Mouse (Mus musculus): ENCODE data around the gene Pycr2. TPM values are rescaled to one million over a fixed set of nuclear protein-coding genes. Genes with fewer than 3 reads are reported as not detected.

Pycr2 gene
- polyA plus RNA-seq, 1 experiment from 2014 or later = 42.1 TPM

- H3K27ac ChIP-seq = peak within 1 kb of the TSS; percentile 89
- peaks cover 8% of the 10 kb centered on the region; the same call in 1 of the 2 replicates for H3K27me3 ChIP-seq
- no peaks in the 10 kb centered on the region for H3K9me3 ChIP-seq (replicated peaks)
- peak within 1 kb of the TSS; percentile 85 for H3K4me3 ChIP-seq
- WGBS = under 1% methylated on average over 73 of the region's 73 CpGs
- H3K4me2 ChIP-seq = peak within 1 kb of the TSS; percentile 95
- ATAC-seq (replicated peaks; ENCODE audit: insufficient number of reproducible peaks, insufficient read depth, low FRiP score, low read depth) = peak; percentile 63
- H3K4me1 ChIP-seq (replicated peaks) = peaks cover 48% of the 10 kb centered on the region
- H3K9ac ChIP-seq = peak within 1 kb of the TSS; percentile 78
- H3K36me3 ChIP-seq = peaks cover under 1% of the 10 kb centered on the region; the same call in 1 of the 2 replicates
These were observed 38.3 kb downstream of the Pycr2 start, which contains the start of gene Tmem63a for GRCm38 (mm10) chr1:180942166-180943031. TSS of gene Tmem63a (plus strand) at chr1:180942344.

GRCm38 (mm10) chr1:180943032-180943644 lies 39.0 kb downstream of the Pycr2 start:
- peaks cover 48% of the 10 kb centered on the region for H3K4me1 ChIP-seq (replicated peaks)
- peak overlapping the region; percentile 78 for H3K9ac ChIP-seq
- H3K36me3 ChIP-seq = peaks cover 7% of the 10 kb centered on the region
- H3K9me3 ChIP-seq (replicated peaks) = no peaks in the 10 kb centered on the region
- H3K27me3 ChIP-seq = 0 out of 2 replicates have a peak, but pooled peaks cover under 1% of the 10 kb centered on the region
- H3K4me2 ChIP-seq = peak overlapping the region; percentile 95
- H3K27ac ChIP-seq = peak overlapping the region; percentile 89
- peak overlapping the region; percentile 85 for H3K4me3 ChIP-seq
- WGBS = 39% methylated on average over 11 of the region's 11 CpGs
- ATAC-seq (replicated peaks; ENCODE audit: insufficient number of reproducible peaks, insufficient read depth, low FRiP score, low read depth) = no peak

GRCm38 (mm10) chr1:180943896-180944295 lies 39.8 kb downstream of the Pycr2 start:
- H3K9me3 ChIP-seq (replicated peaks) = no peaks in the 10 kb centered on the region
- peaks cover 14% of the 10 kb centered on the region for H3K36me3 ChIP-seq
- 65% methylated on average over 1 of the region's 1 CpGs for WGBS
- no peak for ATAC-seq (replicated peaks; ENCODE audit: insufficient number of reproducible peaks, insufficient read depth, low FRiP score, low read depth)
- H3K9ac ChIP-seq = no peak overlapping the region
- H3K4me3 ChIP-seq = no peak overlapping the region
- H3K27me3 ChIP-seq = no peaks in the 10 kb centered on the region
- no peak overlapping the region for H3K4me2 ChIP-seq
- peaks cover 48% of the 10 kb centered on the region for H3K4me1 ChIP-seq (replicated peaks)
- 0 out of 2 replicates have a peak overlapping the region, but pooled peaks have one; percentile 57 for H3K27ac ChIP-seq

GRCm38 (mm10) chr1:180944553-180944952 lies 40.5 kb downstream of the Pycr2 start:
- H3K9ac ChIP-seq = no peak overlapping the region
- 71% methylated on average over 4 of the region's 4 CpGs for WGBS

GRCm38 (mm10) chr1:180945001-180945980 lies 41.2 kb downstream of the Pycr2 start:
- H3K27me3 ChIP-seq = no peaks in the 10 kb centered on the region
- peak; percentile 72 for ATAC-seq (replicated peaks; ENCODE audit: insufficient number of reproducible peaks, insufficient read depth, low FRiP score, low read depth)
- peaks cover 48% of the 10 kb centered on the region for H3K4me1 ChIP-seq (replicated peaks)
- peak overlapping the region; percentile 47 for H3K4me2 ChIP-seq
- H3K27ac ChIP-seq = peak overlapping the region; percentile 57
- H3K9ac ChIP-seq = peak overlapping the region; percentile 15; the same call in 1 of the 2 replicates
- no peak overlapping the region; the same call in 1 of the 2 replicates for H3K4me3 ChIP-seq
- peaks cover 28% of the 10 kb centered on the region for H3K36me3 ChIP-seq
- 34% methylated on average over 20 of the region's 20 CpGs for WGBS
- H3K9me3 ChIP-seq (replicated peaks) = no peaks in the 10 kb centered on the region

More at GRCm38 (mm10) chr1:180944553-180944952, 40.5 kb downstream of the Pycr2 start:
- ATAC-seq (replicated peaks; ENCODE audit: insufficient number of reproducible peaks, insufficient read depth, low FRiP score, low read depth) = no peak
- Histone ChIP-seq H3K27ac (peak overlapping the region; percentile 57; the same call in 1 of the 2 replicates), H3K4me1 (replicated peaks) (peaks cover 48% of the 10 kb centered on the region), H3K4me2 (no peak overlapping the region), H3K4me3 (no peak overlapping the region), H3K27me3 (no peaks in the 10 kb centered on the region), H3K36me3 (peaks cover 21% of the 10 kb centered on the region), H3K9me3 (replicated peaks) (no peaks in the 10 kb centered on the region)

- H3K9ac ChIP-seq = no peak overlapping the region
- ATAC-seq (replicated peaks; ENCODE audit: insufficient number of reproducible peaks, insufficient read depth, low FRiP score, low read depth) = no peak
- H3K4me3 ChIP-seq = no peak overlapping the region
- H3K36me3 ChIP-seq = peaks cover 32% of the 10 kb centered on the region
- H3K27me3 ChIP-seq = no peaks in the 10 kb centered on the region
- no peak overlapping the region for H3K4me2 ChIP-seq
- WGBS = 71% methylated on average over 6 of the region's 6 CpGs
- peaks cover 41% of the 10 kb centered on the region for H3K4me1 ChIP-seq (replicated peaks)
- H3K9me3 ChIP-seq (replicated peaks) = no peaks in the 10 kb centered on the region
- H3K27ac ChIP-seq = no peak overlapping the region
These were observed 42.4 kb downstream of the Pycr2 start for GRCm38 (mm10) chr1:180946448-180946847.

- no peak overlapping the region for H3K27ac ChIP-seq
- H3K9ac ChIP-seq = no peak overlapping the region
- H3K9me3 ChIP-seq (replicated peaks) = no peaks in the 10 kb centered on the region
- no peaks in the 10 kb centered on the region for H3K4me1 ChIP-seq (replicated peaks)
- H3K4me2 ChIP-seq = no peak overlapping the region
- H3K27me3 ChIP-seq = no peaks in the 10 kb centered on the region
- WGBS = 73% methylated on average over 6 of the region's 6 CpGs
- H3K4me3 ChIP-seq = no peak overlapping the region
- H3K36me3 ChIP-seq = peaks cover 65% of the 10 kb centered on the region
- ATAC-seq (replicated peaks; ENCODE audit: insufficient number of reproducible peaks, insufficient read depth, low FRiP score, low read depth) = no peak
These were observed 48.1 kb downstream of the Pycr2 start for GRCm38 (mm10) chr1:180952085-180952746.

GRCm38 (mm10) chr1:180952808-180953207 lies 48.7 kb downstream of the Pycr2 start:
- no peak for ATAC-seq (replicated peaks; ENCODE audit: insufficient number of reproducible peaks, insufficient read depth, low FRiP score, low read depth)
- 89% methylated on average over 5 of the region's 5 CpGs for WGBS
- Histone ChIP-seq H3K27me3 (no peaks in the 10 kb centered on the region), H3K4me1 (replicated peaks) (no peaks in the 10 kb centered on the region), H3K36me3 (peaks cover 65% of the 10 kb centered on the region), H3K27ac (no peak overlapping the region), H3K4me2 (no peak overlapping the region), H3K4me3 (no peak overlapping the region), H3K9ac (no peak overlapping the region), H3K9me3 (replicated peaks) (no peaks in the 10 kb centered on the region)

- no peak overlapping the region for H3K27ac ChIP-seq
- peaks cover 56% of the 10 kb centered on the region for H3K36me3 ChIP-seq
- 91% methylated on average over 8 of the region's 8 CpGs for WGBS
These were observed 52.3 kb downstream of the Pycr2 start for GRCm38 (mm10) chr1:180956401-180956800.

GRCm38 (mm10) chr1:180956973-180957381 lies 52.9 kb downstream of the Pycr2 start:
- Histone ChIP-seq H3K4me2 (no peak overlapping the region), H3K9me3 (replicated peaks) (no peaks in the 10 kb centered on the region), H3K27me3 (no peaks in the 10 kb centered on the region), H3K36me3 (peaks cover 59% of the 10 kb centered on the region), H3K9ac (no peak overlapping the region), H3K4me3 (no peak overlapping the region), H3K4me1 (replicated peaks) (no peaks in the 10 kb centered on the region), H3K27ac (no peak overlapping the region; the same call in 1 of the 2 replicates)
- 74% methylated on average over 8 of the region's 8 CpGs for WGBS
- ATAC-seq (replicated peaks; ENCODE audit: insufficient number of reproducible peaks, insufficient read depth, low FRiP score, low read depth) = peak; percentile 65

More at GRCm38 (mm10) chr1:180956401-180956800, 52.3 kb downstream of the Pycr2 start:
- no peak overlapping the region for H3K4me2 ChIP-seq
- H3K4me3 ChIP-seq = no peak overlapping the region
- no peak overlapping the region for H3K9ac ChIP-seq
- no peak for ATAC-seq (replicated peaks; ENCODE audit: insufficient number of reproducible peaks, insufficient read depth, low FRiP score, low read depth)
- H3K4me1 ChIP-seq (replicated peaks) = no peaks in the 10 kb centered on the region
- H3K27me3 ChIP-seq = no peaks in the 10 kb centered on the region
- no peaks in the 10 kb centered on the region for H3K9me3 ChIP-seq (replicated peaks)

All from heart, embryonic 15.5 days (tissue).